13 mouse cellular contexts compared by ENCODE assay signal in the genomic region with DNA sequence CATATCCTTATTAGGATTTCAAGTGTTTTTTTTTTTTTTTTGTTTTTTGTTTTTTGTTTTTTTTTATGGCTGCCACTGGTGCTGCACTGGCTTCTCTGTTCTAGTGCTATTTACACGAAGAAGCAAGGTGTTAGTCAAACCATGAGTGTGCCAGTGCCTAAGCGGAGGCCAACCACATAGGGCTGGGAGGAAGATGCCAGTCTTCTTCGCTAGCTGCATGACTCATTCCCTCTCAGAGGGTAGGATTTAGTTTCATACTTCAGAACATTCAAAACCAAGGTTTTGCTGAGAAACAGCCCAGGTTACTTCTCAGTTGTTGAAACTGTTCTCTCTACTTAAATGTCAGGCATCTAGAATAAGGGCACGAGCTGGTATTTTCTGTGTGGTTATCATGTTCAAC.
"Had no signal": no experiment of that assay in that cellular context is flagged by ENCODE, and none has a peak within 500 bp of the region (broad histone marks: within the 10 kb centered on the region; RNA-seq: fewer than 3 reads in every experiment).

No protein-coding gene starts in this region.

- H3K4me2 ChIP-seq: limb, embryonic 15.5 days; liver, embryonic 12.5 days; lung, embryonic 14.5 days; midbrain, embryonic 15.5 days; neural tube, embryonic 13.5 days had no signal

- H3K9ac ChIP-seq: limb, embryonic 15.5 days; liver, embryonic 12.5 days; lung, embryonic 14.5 days; midbrain, embryonic 15.5 days; neural tube, embryonic 13.5 days had no signal

- DNase-seq: kidney, postnatal 14 days; lung, embryonic 14.5 days; lung, postnatal 10 days; lung, postnatal 4 days; right cerebral cortex, postnatal 25 days; thymus, adult 18-20 months; thymus, postnatal 25 days had no signal

- H3K36me3 ChIP-seq: limb, embryonic 15.5 days; liver, embryonic 12.5 days; midbrain, embryonic 10.5 days; midbrain, embryonic 15.5 days; neural tube, embryonic 13.5 days had no signal

- H3K9me3 ChIP-seq: limb, embryonic 15.5 days; liver, embryonic 12.5 days; midbrain, embryonic 10.5 days; midbrain, embryonic 15.5 days; neural tube, embryonic 13.5 days had no signal

- ATAC-seq: liver, embryonic 12.5 days; midbrain, embryonic 15.5 days had no signal

- H3K27ac ChIP-seq: limb, embryonic 15.5 days; liver, embryonic 12.5 days; midbrain, embryonic 10.5 days; midbrain, embryonic 15.5 days; neural tube, embryonic 13.5 days; stomach, postnatal 0 days had no signal

- H3K27me3 ChIP-seq: limb, embryonic 15.5 days; liver, embryonic 12.5 days; midbrain, embryonic 15.5 days; neural tube, embryonic 13.5 days had no signal

- H3K4me1 ChIP-seq: liver, embryonic 12.5 days; midbrain, embryonic 10.5 days; midbrain, embryonic 15.5 days had no signal

- H3K4me3 ChIP-seq: limb, embryonic 15.5 days; liver, embryonic 12.5 days; midbrain, embryonic 10.5 days; midbrain, embryonic 15.5 days; neural tube, embryonic 13.5 days had no signal
